Mouse (Mus musculus) hindbrain, embryonic 16.5 days (tissue): ENCODE measurements around the gene Ccdc124. TPM values are rescaled to one million over a fixed set of nuclear protein-coding genes. Genes with fewer than 3 reads are reported as not detected.

Experiments
- ATAC-seq: fragments of 200-750 bp; cut with Nextera tagmentation; 2 replicates; pipeline ENCODE4 v1.8.0; 2017; ENCODE audit warnings: moderate TSS enrichment, moderate library complexity
- H3K27ac ChIP-seq: fragments of 300-500 bp; sonication (generic); 2 replicates; pipeline ENCODE4 v1.5.1; 2014; ENCODE audit warnings: low read depth, mild to moderate bottlenecking, control low read depth, low read length, moderate library complexity
- H3K27me3 ChIP-seq: fragments of 300-500 bp; sonication (generic); replicated peaks from 2 replicates; pipeline ENCODE4 v1.6.1; 2014; ENCODE audit warnings: low read length; ENCODE audit not compliant: control insufficient read depth, insufficient read depth
- H3K36me3 ChIP-seq: fragments of 300-500 bp; sonication (generic); 2 replicates; pipeline ENCODE4 v1.6.1; 2014; ENCODE audit warnings: mild to moderate bottlenecking, low read length, moderate library complexity, mixed read lengths; ENCODE audit not compliant: control insufficient read depth, insufficient read depth
- H3K4me1 ChIP-seq: fragments of 300-500 bp; sonication (generic); 2 replicates; pipeline ENCODE4 v1.6.1; 2014; ENCODE audit warnings: low read depth, low read length; ENCODE audit not compliant: control insufficient read depth, insufficient read depth
- H3K4me2 ChIP-seq: fragments of 300-500 bp; sonication (generic); 2 replicates; pipeline ENCODE4 v1.6.1; 2014; ENCODE audit warnings: mild to moderate bottlenecking, low read length, control low read depth, moderate library complexity
- H3K4me3 ChIP-seq: fragments of 300-500 bp; sonication (generic); 2 replicates; pipeline ENCODE4 v1.5.1; 2014; ENCODE audit warnings: mild to moderate bottlenecking, low read length, control low read depth, moderate library complexity
- H3K9ac ChIP-seq: fragments of 300-500 bp; sonication (generic); 2 replicates; pipeline ENCODE4 v1.6.1; 2014; ENCODE audit warnings: low read depth, mild to moderate bottlenecking, control low read depth, low read length, moderate library complexity
- H3K9me3 ChIP-seq: fragments of 300-500 bp; sonication (generic); 2 replicates; pipeline ENCODE4 v1.6.1; 2014; ENCODE audit warnings: mild to moderate bottlenecking, low read length, moderate library complexity; ENCODE audit not compliant: control insufficient read depth
- WGBS: fragments of 180-500 bp; shearing (Covaris S2); extraction: QIAGEN DNeasy Blood & Tissue Kit; methylation state at CpG from one replicate; pipeline ENCODE4 v1.1.7; 2014; 5-methylcytosine and 5-hydroxymethylcytosine counted together
- polyA plus RNA-seq: library from polyadenylated mRNA; unstranded; fragments of >200 nt; fragmentation: Nextera tagmentation; extraction: Ambion mirVana; gene quantifications from 2 replicates; pipeline ENCODE4 v1.2.1, GENCODE M21; 2015

Ccdc124 gene
- 168 and 190 TPM in 2 replicates for polyA plus RNA-seq

DNA sequence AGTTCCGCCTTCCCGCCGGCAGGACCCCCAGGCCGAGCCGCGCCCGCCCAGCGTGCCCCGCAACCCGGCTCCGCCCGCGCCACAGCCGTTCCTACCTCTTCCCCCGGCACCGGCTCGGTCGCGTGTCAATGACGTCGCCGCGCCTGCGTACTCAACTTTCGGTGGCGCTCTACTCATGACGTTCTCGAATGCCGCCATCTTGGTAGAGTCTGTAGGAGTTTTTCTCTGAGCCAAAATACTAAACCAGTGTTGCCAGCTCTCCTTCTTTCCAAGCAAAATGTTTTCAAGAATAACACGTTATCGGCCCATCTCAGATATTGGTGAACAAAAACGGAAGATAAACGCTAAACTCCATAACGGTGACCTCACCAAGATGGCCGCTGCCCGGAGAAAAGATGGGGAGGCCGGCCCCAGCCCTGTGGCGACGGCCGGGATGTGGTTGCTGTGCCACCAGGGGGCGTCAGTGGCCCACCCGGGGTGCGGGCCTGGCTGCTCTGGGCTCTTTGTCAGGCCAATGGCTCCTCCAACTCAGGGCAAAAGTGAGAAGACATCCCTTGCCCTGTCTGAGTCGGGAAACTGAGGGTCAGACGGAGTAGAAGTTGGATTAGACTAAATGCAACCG is at the start of gene Ccdc124:
Gene Ccdc124, minus strand, starts transcription at position 572 of the 622 bp plus-strand sequence.
- H3K4me2 ChIP-seq: peak within 1 kb of the TSS; percentile 95
- H3K27ac ChIP-seq: peak within 1 kb of the TSS; percentile 90
- no peaks in the 10 kb centered on the region for H3K27me3 ChIP-seq
- no peaks in the 10 kb centered on the region for H3K36me3 ChIP-seq
- peak within 1 kb of the TSS; percentile 90 for H3K4me3 ChIP-seq
- H3K9me3 ChIP-seq: no peaks in the 10 kb centered on the region
- H3K4me1 ChIP-seq: peaks cover 22% of the 10 kb centered on the region
- 1% methylated on average over 46 of the region's 46 CpGs for WGBS
- peak within 1 kb of the TSS; percentile 86 for H3K9ac ChIP-seq
- ATAC-seq: peak; percentile 88

- Histone ChIP-seq H3K27me3 (no peaks in the 10 kb centered on the region), H3K36me3 (peaks cover 30% of the 10 kb centered on the region), H3K4me3 (no peak overlapping the region), H3K4me2 (no peak overlapping the region), H3K4me1 (no peaks in the 10 kb centered on the region), H3K9ac (no peak overlapping the region), H3K27ac (no peak overlapping the region), H3K9me3 (no peaks in the 10 kb centered on the region)
- no peak for ATAC-seq
- 86% methylated on average over 9 of the region's 9 CpGs for WGBS
Measured at GRCm38 (mm10) chr8:70920049-70920922, 46.6 kb upstream of the Ccdc124 start.

DNA sequence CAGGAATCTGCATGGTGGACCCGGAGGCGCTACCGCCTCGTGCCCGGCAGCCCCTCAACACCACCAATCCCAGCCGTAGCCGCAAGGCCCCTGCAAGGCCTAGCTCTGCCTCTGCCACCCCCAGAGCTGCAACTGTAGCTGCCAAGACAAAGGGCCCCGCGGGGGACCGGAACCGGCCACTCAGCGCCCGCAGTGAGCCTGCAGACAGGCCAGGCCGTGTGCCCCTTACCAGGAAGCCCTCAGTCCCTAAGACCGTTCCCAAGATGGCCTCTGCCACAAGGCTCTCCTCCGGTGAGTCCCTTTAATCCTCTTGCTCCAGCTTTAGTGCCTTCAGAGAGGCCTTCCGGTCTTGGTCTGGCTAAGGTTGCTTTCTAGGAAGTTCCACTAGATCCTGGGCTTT is 41.0 kb upstream of the Ccdc124 start:
- H3K27ac ChIP-seq: no peak overlapping the region
- no peak overlapping the region for H3K9ac ChIP-seq
- H3K9me3 ChIP-seq: no peaks in the 10 kb centered on the region
- no peak overlapping the region for H3K4me2 ChIP-seq
- no peaks in the 10 kb centered on the region for H3K27me3 ChIP-seq
- no peak overlapping the region for H3K4me3 ChIP-seq
- WGBS: 92% methylated on average over 17 of the region's 17 CpGs
- no peaks in the 10 kb centered on the region for H3K4me1 ChIP-seq
- no peak for ATAC-seq
- peaks cover 52% of the 10 kb centered on the region for H3K36me3 ChIP-seq

DNA sequence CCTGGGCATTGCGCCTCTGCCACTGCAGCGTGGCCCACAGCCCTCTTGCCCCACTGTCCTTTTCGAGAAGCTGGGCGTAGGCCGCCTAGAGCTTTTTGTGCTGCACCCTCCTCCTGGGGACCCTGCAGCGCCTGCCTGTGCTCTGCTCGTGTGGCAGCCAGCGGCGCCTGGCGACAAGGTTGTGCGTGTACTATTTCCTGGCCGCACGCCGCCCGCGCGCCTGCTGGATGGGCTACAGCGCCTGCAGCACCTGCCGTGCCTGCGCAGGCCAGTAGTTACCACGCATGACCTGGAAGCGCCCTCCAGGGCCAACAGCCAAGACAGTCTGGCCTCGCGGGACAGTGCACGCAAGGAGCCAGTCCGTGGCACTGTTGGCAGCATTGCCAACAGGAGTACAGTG is 39.8 kb upstream of the Ccdc124 start:
- H3K9me3 ChIP-seq: no peaks in the 10 kb centered on the region
- H3K4me1 ChIP-seq: no peaks in the 10 kb centered on the region
- no peak overlapping the region for H3K4me3 ChIP-seq
- H3K36me3 ChIP-seq: peaks cover 50% of the 10 kb centered on the region
- no peaks in the 10 kb centered on the region for H3K27me3 ChIP-seq
- ATAC-seq: 0 out of 2 replicates have a peak, but pooled peaks have one; percentile 18
- no peak overlapping the region for H3K4me2 ChIP-seq
- H3K27ac ChIP-seq: no peak overlapping the region
- 95% methylated on average over 26 of the region's 26 CpGs for WGBS
- no peak overlapping the region for H3K9ac ChIP-seq

GRCm38 (mm10) chr8:70912955-70913354 is 39.2 kb upstream of the Ccdc124 start:
- 93% methylated on average over 30 of the region's 30 CpGs for WGBS
- Histone ChIP-seq H3K4me2 (no peak overlapping the region), H3K27ac (no peak overlapping the region), H3K9ac (no peak overlapping the region), H3K4me1 (no peaks in the 10 kb centered on the region), H3K27me3 (no peaks in the 10 kb centered on the region), H3K36me3 (peaks cover 49% of the 10 kb centered on the region), H3K4me3 (no peak overlapping the region), H3K9me3 (no peaks in the 10 kb centered on the region)
- no peak for ATAC-seq

- no peaks in the 10 kb centered on the region for H3K9me3 ChIP-seq
- no peak overlapping the region for H3K4me3 ChIP-seq
- no peak overlapping the region for H3K4me2 ChIP-seq
- ATAC-seq: no peak
- H3K36me3 ChIP-seq: peaks cover 36% of the 10 kb centered on the region
- WGBS: 79% methylated on average over 5 of the region's 5 CpGs
- H3K27ac ChIP-seq: no peak overlapping the region
- H3K9ac ChIP-seq: no peak overlapping the region
- H3K4me1 ChIP-seq: peaks cover 6% of the 10 kb centered on the region
- H3K27me3 ChIP-seq: no peaks in the 10 kb centered on the region
Measured at GRCm38 (mm10) chr8:70911596-70911995, 37.9 kb upstream of the Ccdc124 start.

DNA sequence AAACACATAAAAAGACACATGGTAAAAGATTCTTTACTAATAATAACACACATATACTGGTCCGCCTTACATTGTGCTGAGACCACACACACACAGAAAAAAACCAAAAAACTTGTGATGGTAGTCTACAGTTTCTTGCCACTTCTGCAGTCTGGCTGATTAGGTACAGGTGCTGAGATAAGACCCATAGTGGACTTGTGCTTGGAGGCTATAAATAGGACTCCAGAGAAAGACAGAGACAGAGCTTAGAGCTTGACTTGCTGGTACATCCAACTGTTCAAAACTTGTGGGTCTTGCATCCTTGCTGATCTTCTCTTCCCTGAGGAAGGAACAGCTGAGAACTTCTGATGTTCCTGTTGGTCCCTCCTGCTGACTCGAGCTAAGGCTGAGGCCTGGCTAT is 33.8 kb upstream of the Ccdc124 start:
- Histone ChIP-seq H3K9ac (no peak overlapping the region), H3K4me1 (peaks cover 9% of the 10 kb centered on the region), H3K9me3 (no peaks in the 10 kb centered on the region), H3K27me3 (peaks cover 2% of the 10 kb centered on the region; the same call in 1 of the 2 replicates), H3K4me2 (no peak overlapping the region), H3K36me3 (peaks cover 7% of the 10 kb centered on the region), H3K4me3 (no peak overlapping the region), H3K27ac (no peak overlapping the region)
- ATAC-seq: no peak
- WGBS: 94% methylated on average over 2 of the region's 2 CpGs

GRCm38 (mm10) chr8:70905831-70906736 is 32.3 kb upstream of the Ccdc124 start, which contains the start of gene Map1s:
Map1s (plus strand) TSS chr8:70905932.
- H3K4me2 ChIP-seq: peak within 1 kb of the TSS; percentile 90
- peaks cover 2% of the 10 kb centered on the region; the same call in 1 of the 2 replicates for H3K27me3 ChIP-seq
- H3K36me3 ChIP-seq: no peaks in the 10 kb centered on the region
- 0% methylated on average over 70 of the region's 86 CpGs for WGBS
- peak within 1 kb of the TSS; percentile 98 for H3K9ac ChIP-seq
- ATAC-seq: peak; percentile 96
- peak within 1 kb of the TSS; percentile 96 for H3K27ac ChIP-seq
- H3K4me3 ChIP-seq: peak within 1 kb of the TSS; percentile 85
- H3K9me3 ChIP-seq: no peaks in the 10 kb centered on the region
- H3K4me1 ChIP-seq: peaks cover 9% of the 10 kb centered on the region
